Comparison of ENCODE assay signal across 17 mouse cellular contexts in the genomic region with DNA sequence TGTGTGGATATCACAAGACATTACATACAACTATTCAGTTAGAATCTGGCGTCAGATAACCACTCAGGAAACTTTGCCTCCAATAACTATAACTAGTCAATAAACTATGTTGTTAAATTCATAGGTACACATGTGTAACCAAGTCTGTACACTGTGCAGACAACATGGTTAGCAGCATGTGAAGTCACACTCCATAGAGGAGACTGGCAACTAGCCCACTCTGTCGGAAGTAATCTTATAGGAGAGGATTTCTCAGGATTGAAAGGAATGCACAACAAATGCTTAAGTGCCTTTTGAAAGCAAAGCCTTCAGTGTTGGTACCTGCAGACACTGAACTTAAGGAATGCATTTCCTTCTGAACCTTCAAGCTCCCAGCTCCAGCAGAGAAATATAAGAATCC.
"Had no signal": no experiment of that assay in that cellular context is flagged by ENCODE, and none has a peak within 500 bp of the region (broad histone marks: within the 10 kb centered on the region; RNA-seq: fewer than 3 reads in every experiment).

No protein-coding gene starts in this region.

- H3K27me3 ChIP-seq: limb, embryonic 15.5 days; midbrain, embryonic 12.5 days; neural tube, embryonic 13.5 days had no signal

- H3K4me1 ChIP-seq: limb, embryonic 15.5 days had no signal

- DNase-seq: kidney, adult 2 months; kidney, postnatal 25 days; layer of hippocampus, postnatal 36 days; liver, postnatal 0 days; lung, postnatal 10 days; thymus, postnatal 25 days had no signal

- H3K9ac ChIP-seq: limb, embryonic 15.5 days; liver, embryonic 14.5 days; liver, postnatal 0 days; midbrain, embryonic 12.5 days; neural tube, embryonic 13.5 days had no signal

- H3K27ac ChIP-seq: kidney, postnatal 0 days; left cerebral cortex, adult 2 months; limb, embryonic 15.5 days; liver, embryonic 14.5 days; macrophage; midbrain, embryonic 12.5 days; neural tube, embryonic 13.5 days had no signal

- H3K4me3 ChIP-seq: left cerebral cortex, adult 2 months; limb, embryonic 15.5 days; midbrain, embryonic 12.5 days; myocyte; neural tube, embryonic 13.5 days had no signal

- H3K36me3 ChIP-seq: limb, embryonic 15.5 days; midbrain, embryonic 12.5 days; neural tube, embryonic 13.5 days had no signal

- H3K4me2 ChIP-seq: limb, embryonic 15.5 days; liver, embryonic 11.5 days; midbrain, embryonic 12.5 days; neural tube, embryonic 13.5 days had no signal

- H3K9me3 ChIP-seq: limb, embryonic 15.5 days; midbrain, embryonic 12.5 days; neural tube, embryonic 13.5 days had no signal

- ATAC-seq: intestine, postnatal 0 days; liver, postnatal 0 days; midbrain, embryonic 16.5 days had no signal
